Mouse (Mus musculus) stomach, embryonic 15.5 days (tissue): ENCODE data around the gene Mael. TPM values are rescaled to one million over a fixed set of nuclear protein-coding genes. Genes with fewer than 3 reads are reported as not detected.

ENCODE experiments used
- ATAC-seq: fragments of 200-750 bp; cut with Nextera tagmentation; 2 replicates; pipeline ENCODE4 v1.8.0; 2017; ENCODE audit warnings: low read depth, moderate number of reproducible peaks, moderate TSS enrichment; ENCODE audit not compliant: insufficient read depth, low FRiP score
- H3K27ac ChIP-seq: fragments of 300-500 bp; sonication (generic); 2 replicates; pipeline ENCODE4 v1.5.1; 2015; ENCODE audit warnings: mild to moderate bottlenecking, inconsistent platforms
- H3K27me3 ChIP-seq: fragments of 300-500 bp; sonication (generic); replicated peaks from 2 replicates; pipeline ENCODE4 v1.6.1; 2015; ENCODE audit warnings: inconsistent platforms
- H3K36me3 ChIP-seq: fragments of 300-500 bp; sonication (generic); 2 replicates; pipeline ENCODE4 v1.6.1; 2015; ENCODE audit warnings: inconsistent platforms
- H3K4me1 ChIP-seq: fragments of 300-500 bp; sonication (generic); 2 replicates; pipeline ENCODE4 v1.6.1; 2015; ENCODE audit warnings: inconsistent platforms
- H3K4me2 ChIP-seq: fragments of 300-500 bp; sonication (generic); 2 replicates; pipeline ENCODE4 v1.6.1; 2015; ENCODE audit warnings: mild to moderate bottlenecking, inconsistent platforms
- H3K4me3 ChIP-seq: fragments of 300-500 bp; sonication (generic); replicated peaks from 2 replicates; pipeline ENCODE4 v1.5.1; 2015; ENCODE audit warnings: inconsistent platforms
- H3K9ac ChIP-seq: fragments of 300-500 bp; sonication (generic); 2 replicates; pipeline ENCODE4 v1.6.1; 2015; ENCODE audit warnings: inconsistent platforms
- H3K9me3 ChIP-seq: fragments of 300-500 bp; sonication (generic); 2 replicates; pipeline ENCODE4 v1.6.1; 2016; ENCODE audit warnings: inconsistent platforms
- WGBS: fragments of 180-500 bp; shearing (Covaris S2); methylation state at CpG from one replicate; pipeline ENCODE4 v1.1.7; 2015; 5-methylcytosine and 5-hydroxymethylcytosine counted together
- polyA plus RNA-seq: library from polyadenylated mRNA; unstranded; fragments of >200 nt; fragmentation: Nextera tagmentation; extraction: Ambion mirVana; gene quantifications from 2 replicates; pipeline ENCODE4 v1.2.1, GENCODE M21; 2015

The Mael gene
- polyA plus RNA-seq, 1 experiment from 2014 or later, result not detected

DNA sequence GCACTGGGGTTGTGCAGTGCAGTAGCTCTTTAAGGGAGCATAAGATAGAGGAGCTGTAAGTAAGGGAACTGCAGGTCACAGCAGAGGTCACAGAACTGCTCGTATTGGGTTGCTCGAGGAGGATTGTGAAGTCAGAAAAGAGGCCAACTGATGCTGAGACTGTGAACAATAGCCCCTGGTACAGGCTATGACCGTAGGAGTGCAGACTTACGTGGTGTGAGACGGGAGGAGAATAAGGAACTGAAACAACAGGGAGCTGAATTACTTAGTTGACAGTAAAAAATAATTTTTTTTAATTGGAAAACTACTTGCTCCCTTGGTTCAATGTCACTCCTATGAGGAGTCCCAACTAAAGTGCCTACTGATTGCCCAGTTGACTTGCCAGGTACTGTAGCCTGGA lies 34.4 kb downstream of the Mael start:
- H3K9me3 ChIP-seq, result no peaks in the 10 kb centered on the region
- no peak overlapping the region for H3K4me2 ChIP-seq
- no peak overlapping the region for H3K9ac ChIP-seq
- 56% methylated on average over 5 of the region's 5 CpGs for WGBS
- H3K4me1 ChIP-seq, result no peaks in the 10 kb centered on the region
- no peaks in the 10 kb centered on the region for H3K36me3 ChIP-seq
- H3K27me3 ChIP-seq, result no peaks in the 10 kb centered on the region
- no peak overlapping the region for H3K4me3 ChIP-seq
- ATAC-seq, result no peak
- H3K27ac ChIP-seq, result no peak overlapping the region

- no peaks in the 10 kb centered on the region for H3K27me3 ChIP-seq
- ATAC-seq, result no peak
- no peak overlapping the region for H3K4me3 ChIP-seq
- no peak overlapping the region for H3K4me2 ChIP-seq
- H3K36me3 ChIP-seq, result no peaks in the 10 kb centered on the region
- H3K9me3 ChIP-seq, result no peaks in the 10 kb centered on the region
- H3K9ac ChIP-seq, result no peak overlapping the region
- no peak overlapping the region for H3K27ac ChIP-seq
- no peaks in the 10 kb centered on the region for H3K4me1 ChIP-seq
- WGBS, result 79% methylated on average over 4 of the region's 4 CpGs
These were observed 48.7 kb downstream of the Mael start for GRCm38 (mm10) chr1:166189821-166190220.

DNA sequence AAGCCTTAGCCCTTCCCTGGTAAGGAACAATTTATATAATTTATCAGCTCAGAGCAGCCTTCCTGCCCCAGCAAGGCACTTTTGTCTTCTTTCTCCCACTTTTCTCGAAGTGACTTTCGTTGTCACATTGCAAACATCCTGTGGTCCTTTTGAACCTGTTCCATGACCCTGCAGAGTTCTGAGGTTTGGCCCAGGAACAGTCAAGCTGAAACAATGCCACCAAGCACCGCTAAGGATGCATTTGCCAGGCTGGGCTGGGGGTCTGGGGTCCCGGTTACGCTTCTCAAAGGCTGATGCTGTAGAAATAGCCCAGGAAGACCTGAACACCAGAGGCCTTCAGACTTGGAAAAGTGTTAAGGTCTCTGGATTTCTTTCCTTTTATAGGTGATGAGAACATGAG lies 53.2 kb downstream of the Mael start:
- Histone ChIP-seq H3K36me3 (no peaks in the 10 kb centered on the region), H3K4me3 (no peak overlapping the region), H3K4me1 (no peaks in the 10 kb centered on the region), H3K4me2 (no peak overlapping the region), H3K27ac (no peak overlapping the region), H3K27me3 (no peaks in the 10 kb centered on the region), H3K9ac (no peak overlapping the region), H3K9me3 (no peaks in the 10 kb centered on the region)
- 75% methylated on average over 5 of the region's 5 CpGs for WGBS
- no peak for ATAC-seq

GRCm38 (mm10) chr1:166184391-166185229 lies 53.9 kb downstream of the Mael start:
- no peak overlapping the region for H3K4me3 ChIP-seq
- no peaks in the 10 kb centered on the region for H3K27me3 ChIP-seq
- no peaks in the 10 kb centered on the region for H3K9me3 ChIP-seq
- no peaks in the 10 kb centered on the region for H3K4me1 ChIP-seq
- H3K4me2 ChIP-seq, result no peak overlapping the region
- 73% methylated on average over 22 of the region's 22 CpGs for WGBS
- ATAC-seq, result no peak
- H3K9ac ChIP-seq, result no peak overlapping the region
- no peak overlapping the region for H3K27ac ChIP-seq
- H3K36me3 ChIP-seq, result no peaks in the 10 kb centered on the region

- Histone ChIP-seq H3K9ac (no peak overlapping the region), H3K4me3 (no peak overlapping the region), H3K27ac (no peak overlapping the region), H3K4me2 (no peak overlapping the region), H3K9me3 (no peaks in the 10 kb centered on the region), H3K36me3 (no peaks in the 10 kb centered on the region), H3K27me3 (no peaks in the 10 kb centered on the region), H3K4me1 (no peaks in the 10 kb centered on the region)
- ATAC-seq, result no peak; the same call in 1 of the 2 replicates
- 57% methylated on average over 10 of the region's 10 CpGs for WGBS
These were observed 55.5 kb downstream of the Mael start for GRCm38 (mm10) chr1:166182952-166183627.

GRCm38 (mm10) chr1:166181510-166181909 lies 57.0 kb downstream of the Mael start:
- Histone ChIP-seq H3K9me3 (no peaks in the 10 kb centered on the region), H3K4me3 (no peak overlapping the region), H3K36me3 (no peaks in the 10 kb centered on the region), H3K4me1 (no peaks in the 10 kb centered on the region), H3K27ac (no peak overlapping the region), H3K27me3 (no peaks in the 10 kb centered on the region), H3K9ac (no peak overlapping the region), H3K4me2 (no peak overlapping the region)
- WGBS, result 88% methylated on average over 7 of the region's 7 CpGs
- ATAC-seq, result no peak

- no peak for ATAC-seq
- H3K36me3 ChIP-seq, result no peaks in the 10 kb centered on the region
- no peaks in the 10 kb centered on the region for H3K9me3 ChIP-seq
- WGBS, result 77% methylated on average over 9 of the region's 9 CpGs
- no peak overlapping the region for H3K27ac ChIP-seq
- H3K27me3 ChIP-seq, result no peaks in the 10 kb centered on the region
- H3K4me3 ChIP-seq, result no peak overlapping the region
- no peak overlapping the region for H3K4me2 ChIP-seq
- no peaks in the 10 kb centered on the region for H3K4me1 ChIP-seq
- H3K9ac ChIP-seq, result no peak overlapping the region
These were observed 64.9 kb downstream of the Mael start for GRCm38 (mm10) chr1:166173621-166174020.

DNA sequence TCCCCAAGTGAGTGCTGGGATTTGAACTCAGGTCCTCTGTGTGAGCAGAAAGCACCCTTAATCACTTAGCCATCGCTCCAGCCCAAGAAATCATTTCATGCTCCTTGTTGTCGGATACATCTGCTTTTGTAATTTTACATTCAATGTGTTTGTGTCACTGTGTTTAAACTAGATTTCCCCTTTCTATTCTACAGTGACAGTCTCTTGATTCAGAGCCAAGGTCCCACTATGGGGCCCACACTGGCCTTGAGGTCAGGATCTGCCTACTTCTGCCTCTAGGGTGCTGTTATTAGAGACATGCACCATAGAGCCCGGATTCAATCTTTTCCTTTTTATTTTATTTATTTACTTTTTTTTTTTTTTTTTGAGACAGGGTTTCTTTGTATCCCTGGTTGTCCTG lies 65.6 kb downstream of the Mael start:
- Histone ChIP-seq H3K9me3 (no peaks in the 10 kb centered on the region), H3K4me2 (no peak overlapping the region), H3K27ac (no peak overlapping the region), H3K27me3 (no peaks in the 10 kb centered on the region), H3K36me3 (no peaks in the 10 kb centered on the region), H3K4me3 (no peak overlapping the region), H3K4me1 (no peaks in the 10 kb centered on the region), H3K9ac (no peak overlapping the region)
- ATAC-seq, result no peak
- WGBS, result 78% methylated on average over 3 of the region's 3 CpGs

- Histone ChIP-seq H3K9ac (no peak overlapping the region), H3K9me3 (no peaks in the 10 kb centered on the region), H3K4me3 (no peak overlapping the region), H3K27me3 (no peaks in the 10 kb centered on the region), H3K4me2 (no peak overlapping the region), H3K27ac (no peak overlapping the region), H3K4me1 (no peaks in the 10 kb centered on the region), H3K36me3 (no peaks in the 10 kb centered on the region)
- ATAC-seq, result no peak
- WGBS, result 92% methylated on average over 12 of the region's 12 CpGs
These were observed 67.7 kb downstream of the Mael start for GRCm38 (mm10) chr1:166170852-166171251.

GRCm38 (mm10) chr1:166169713-166170112 lies 68.8 kb downstream of the Mael start:
- 85% methylated on average over 7 of the region's 7 CpGs for WGBS
- no peak for ATAC-seq
- no peaks in the 10 kb centered on the region for H3K4me1 ChIP-seq

GRCm38 (mm10) chr1:166168017-166168416 lies 70.5 kb downstream of the Mael start:
- 92% methylated on average over 7 of the region's 7 CpGs for WGBS
- no peaks in the 10 kb centered on the region for H3K4me1 ChIP-seq
- H3K9me3 ChIP-seq, result no peaks in the 10 kb centered on the region
- ATAC-seq, result no peak
- H3K4me2 ChIP-seq, result no peak overlapping the region
- H3K27ac ChIP-seq, result no peak overlapping the region
- no peaks in the 10 kb centered on the region for H3K27me3 ChIP-seq
- no peaks in the 10 kb centered on the region for H3K36me3 ChIP-seq
- H3K4me3 ChIP-seq, result no peak overlapping the region
- H3K9ac ChIP-seq, result no peak overlapping the region

More at GRCm38 (mm10) chr1:166169713-166170112, 68.8 kb downstream of the Mael start:
- no peak overlapping the region for H3K4me3 ChIP-seq
- H3K36me3 ChIP-seq, result no peaks in the 10 kb centered on the region
- no peaks in the 10 kb centered on the region for H3K27me3 ChIP-seq
- no peak overlapping the region for H3K9ac ChIP-seq
- no peak overlapping the region for H3K4me2 ChIP-seq
- H3K27ac ChIP-seq, result no peak overlapping the region
- no peaks in the 10 kb centered on the region for H3K9me3 ChIP-seq

GRCm38 (mm10) chr1:166167405-166167804 lies 71.1 kb downstream of the Mael start:
- H3K4me2 ChIP-seq, result no peak overlapping the region
- no peak overlapping the region for H3K9ac ChIP-seq
- H3K4me3 ChIP-seq, result no peak overlapping the region
- no peaks in the 10 kb centered on the region for H3K27me3 ChIP-seq
- no peaks in the 10 kb centered on the region for H3K9me3 ChIP-seq
- no peaks in the 10 kb centered on the region for H3K36me3 ChIP-seq
- no peak for ATAC-seq
- no peaks in the 10 kb centered on the region for H3K4me1 ChIP-seq
- no peak overlapping the region for H3K27ac ChIP-seq
- 86% methylated on average over 4 of the region's 4 CpGs for whole genome bisulfite sequencing
